Mouse (Mus musculus) heart, embryonic 10.5 days (tissue): ENCODE measurements around the gene Pcgf5. TPM values are rescaled to one million over a fixed set of nuclear protein-coding genes. Genes with fewer than 3 reads are reported as not detected.

ENCODE experiments used
- DNase-seq: peaks from one replicate; pipeline ENCODE4 v3.0.0-alpha.2; 2017; ENCODE audit warnings: low spot score
- H3K27ac ChIP-seq: fragments of 300-500 bp; sonication (generic); 2 replicates; pipeline ENCODE4 v1.5.1; 2016; ENCODE audit warnings: mild to moderate bottlenecking
- H3K27me3 ChIP-seq: fragments of 300-500 bp; sonication (generic); 2 replicates; pipeline ENCODE4 v1.6.1; 2016; ENCODE audit warnings: mild to moderate bottlenecking; ENCODE audit not compliant: poor library complexity, insufficient read depth, severe bottlenecking
- H3K36me3 ChIP-seq: fragments of 300-500 bp; sonication (generic); 2 replicates; pipeline ENCODE4 v1.6.1; 2016; ENCODE audit warnings: mild to moderate bottlenecking, moderate library complexity
- H3K4me1 ChIP-seq: fragments of 300-500 bp; sonication (generic); 2 replicates; pipeline ENCODE4 v1.6.1; 2016; ENCODE audit warnings: mild to moderate bottlenecking
- H3K4me3 ChIP-seq: fragments of 300-500 bp; sonication (generic); 2 replicates; pipeline ENCODE4 v1.5.1; 2016; ENCODE audit warnings: mild to moderate bottlenecking, moderate library complexity
- H3K9me3 ChIP-seq: fragments of 300-500 bp; sonication (generic); 2 replicates; pipeline ENCODE4 v1.6.1; 2016; ENCODE audit warnings: mild to moderate bottlenecking, moderate library complexity
- WGBS: fragments of 180-500 bp; shearing (Covaris S2); methylation state at CpG from one replicate; pipeline ENCODE4 v1.1.7; 2016; 5-methylcytosine and 5-hydroxymethylcytosine counted together
- polyA plus RNA-seq: library from polyadenylated mRNA; unstranded; fragments of >200 nt; fragmentation: Nextera tagmentation; extraction: Ambion mirVana; gene quantifications from 2 replicates; pipeline ENCODE4 v1.2.1, GENCODE M21; 2016

Pcgf5 gene
- polyA plus RNA-seq, 1 experiment from 2014 or later, result 38.6 TPM

DNA sequence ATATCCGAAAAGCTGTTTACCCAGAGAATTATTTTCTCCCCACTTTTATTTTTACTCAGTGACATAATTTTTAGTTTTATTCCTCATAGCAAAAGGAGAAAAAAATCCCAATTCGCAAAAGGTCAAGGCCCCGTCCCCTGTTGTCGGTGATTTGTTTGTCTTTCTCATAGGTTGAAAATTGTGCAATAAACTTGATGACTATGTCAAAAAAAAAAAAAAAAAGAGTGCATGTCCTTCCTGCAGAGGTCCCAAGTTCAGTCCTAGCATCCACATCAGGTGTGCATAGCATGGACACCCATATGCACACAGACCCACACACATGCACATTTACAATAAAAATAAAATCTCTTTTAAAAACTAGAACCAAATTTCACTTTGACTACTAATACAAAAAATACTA lies 105.3 kb downstream of the Pcgf5 start:
- Histone ChIP-seq H3K36me3 (peaks cover 15% of the 10 kb centered on the region; the same call in 1 of the 2 replicates), H3K27me3 (no peaks in the 10 kb centered on the region), H3K9me3 (no peaks in the 10 kb centered on the region), H3K27ac (no peak overlapping the region), H3K4me1 (peaks cover 5% of the 10 kb centered on the region), H3K4me3 (no peak overlapping the region)
- WGBS, result 90% methylated on average over 4 of the region's 4 CpGs
- DNase-seq, result no peak

DNA sequence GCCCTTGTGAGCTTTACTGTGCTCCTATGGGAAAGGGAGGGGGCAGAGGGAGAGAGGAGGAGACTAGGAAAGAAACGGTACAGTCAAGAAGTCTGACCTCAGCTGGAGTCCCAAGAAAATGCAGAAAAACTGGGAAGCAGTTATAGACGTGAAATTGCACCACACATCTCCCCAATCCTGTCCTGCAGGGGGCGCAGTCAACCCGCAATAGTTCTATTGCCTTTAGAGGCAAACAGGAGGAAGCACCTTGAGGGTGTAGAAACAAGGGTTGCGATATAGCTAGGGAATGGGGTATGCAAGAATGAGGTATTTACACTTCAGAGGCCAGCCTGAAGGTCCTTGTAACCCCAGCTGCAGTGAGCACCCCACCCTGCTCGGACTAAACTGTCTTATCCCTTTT lies 122.0 kb downstream of the Pcgf5 start:
- no peaks in the 10 kb centered on the region for H3K9me3 ChIP-seq
- no peaks in the 10 kb centered on the region for H3K4me1 ChIP-seq
- no peaks in the 10 kb centered on the region for H3K27me3 ChIP-seq
- H3K36me3 ChIP-seq, result no peaks in the 10 kb centered on the region
- H3K27ac ChIP-seq, result no peak overlapping the region
- peak; percentile 82 for DNase-seq
- 17% methylated on average over 6 of the region's 6 CpGs for WGBS
- H3K4me3 ChIP-seq, result no peak overlapping the region

DNA sequence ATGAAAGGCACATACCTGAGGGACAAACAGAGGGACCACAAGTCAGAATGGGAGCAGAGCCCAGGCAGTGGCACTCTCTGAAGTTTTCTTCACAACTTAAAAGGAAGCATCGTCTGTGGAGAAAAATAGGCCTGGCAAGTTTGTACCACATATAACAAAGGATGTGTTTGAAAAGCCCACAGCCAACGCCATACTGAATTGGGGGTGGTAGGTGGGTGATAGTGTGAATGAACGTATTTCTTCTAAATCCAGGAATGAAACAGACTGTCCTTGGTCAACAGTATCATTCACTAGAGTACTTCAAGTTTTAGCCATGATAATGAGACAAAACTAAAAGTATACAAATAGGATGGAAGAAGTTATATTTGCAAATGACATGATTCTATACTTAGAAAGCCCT lies 123.2 kb downstream of the Pcgf5 start:
- no peak for DNase-seq
- H3K4me1 ChIP-seq, result no peaks in the 10 kb centered on the region
- H3K9me3 ChIP-seq, result no peaks in the 10 kb centered on the region
- no peaks in the 10 kb centered on the region for H3K36me3 ChIP-seq
- WGBS, result 87% methylated on average over 3 of the region's 3 CpGs
- no peak overlapping the region for H3K27ac ChIP-seq
- H3K27me3 ChIP-seq, result no peaks in the 10 kb centered on the region
- H3K4me3 ChIP-seq, result no peak overlapping the region

DNA sequence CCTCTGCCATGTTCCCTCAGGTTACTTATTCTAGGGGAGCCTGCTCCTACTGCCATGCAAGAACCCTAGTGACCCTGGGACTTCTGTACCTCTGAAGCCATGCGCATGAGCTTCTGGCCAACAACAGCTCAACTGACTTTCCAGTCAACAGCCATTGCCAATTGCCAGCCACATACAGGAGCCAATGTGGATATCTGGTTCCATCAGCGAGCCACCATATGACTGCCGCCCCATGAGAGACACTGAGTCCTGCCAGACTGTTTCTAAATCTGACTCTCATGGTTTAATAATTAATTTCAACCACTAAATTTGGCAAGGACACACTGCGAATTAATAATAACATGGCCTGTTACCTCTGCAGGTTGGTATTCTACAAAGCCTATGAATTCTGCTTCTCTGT lies 128.5 kb downstream of the Pcgf5 start:
- Histone ChIP-seq H3K4me1 (peaks cover 5% of the 10 kb centered on the region), H3K27me3 (no peaks in the 10 kb centered on the region), H3K36me3 (no peaks in the 10 kb centered on the region), H3K4me3 (no peak overlapping the region), H3K9me3 (no peaks in the 10 kb centered on the region), H3K27ac (no peak overlapping the region)
- WGBS, result 94% methylated on average over 4 of the region's 4 CpGs
- no peak for DNase-seq

DNA sequence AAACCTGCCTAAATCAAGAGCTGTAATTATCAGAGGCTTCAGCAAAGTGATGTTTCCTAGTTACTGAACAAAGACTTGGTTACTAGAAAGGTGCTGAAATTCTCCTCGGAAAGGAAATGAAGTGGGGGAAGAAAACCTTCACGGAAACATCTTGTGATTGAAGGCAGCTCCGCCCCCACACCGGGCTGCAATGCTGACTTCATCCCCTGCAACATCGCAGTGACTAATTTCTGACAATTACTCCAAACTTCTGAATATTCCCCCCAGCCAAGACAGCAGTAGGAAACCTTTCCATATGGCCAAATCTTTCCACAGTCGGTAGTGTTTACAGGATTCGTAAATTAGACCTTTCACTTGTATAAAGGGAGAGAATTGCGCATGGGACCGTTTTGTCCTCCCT lies 129.0 kb downstream of the Pcgf5 start:
- no peak overlapping the region; the same call in 1 of the 2 replicates for H3K4me3 ChIP-seq
- peaks cover 5% of the 10 kb centered on the region for H3K4me1 ChIP-seq
- no peaks in the 10 kb centered on the region for H3K36me3 ChIP-seq
- no peaks in the 10 kb centered on the region for H3K27me3 ChIP-seq
- no peaks in the 10 kb centered on the region for H3K9me3 ChIP-seq
- whole genome bisulfite sequencing, result 49% methylated on average over 9 of the region's 9 CpGs
- H3K27ac ChIP-seq, result peak overlapping the region; percentile 36; the same call in 1 of the 2 replicates
- no peak for DNase-seq

DNA sequence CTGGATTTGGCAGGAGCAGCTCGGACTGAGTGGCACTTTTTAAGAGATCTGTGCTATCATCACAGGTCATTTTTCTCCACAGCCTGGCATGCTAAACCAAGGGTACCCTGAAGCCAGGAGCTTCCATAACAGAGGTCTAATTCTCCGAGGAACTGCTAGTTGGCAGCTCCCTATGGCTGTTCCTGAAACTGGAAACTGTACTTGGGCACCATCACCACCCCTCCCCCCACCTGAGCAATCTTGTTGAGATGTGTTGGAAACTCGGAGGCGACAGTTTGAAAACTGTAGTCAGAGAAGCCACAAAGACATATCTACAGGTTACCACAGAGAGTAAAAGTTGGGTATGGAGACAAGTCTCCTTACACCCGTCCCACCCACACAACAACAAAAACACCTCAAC lies 129.6 kb downstream of the Pcgf5 start:
- Histone ChIP-seq H3K9me3 (no peaks in the 10 kb centered on the region), H3K4me1 (peaks cover 5% of the 10 kb centered on the region), H3K27ac (peak overlapping the region; percentile 36; the same call in 1 of the 2 replicates), H3K4me3 (no peak overlapping the region; the same call in 1 of the 2 replicates), H3K36me3 (no peaks in the 10 kb centered on the region), H3K27me3 (no peaks in the 10 kb centered on the region)
- WGBS, result 46% methylated on average over 5 of the region's 5 CpGs
- no peak for DNase-seq

DNA sequence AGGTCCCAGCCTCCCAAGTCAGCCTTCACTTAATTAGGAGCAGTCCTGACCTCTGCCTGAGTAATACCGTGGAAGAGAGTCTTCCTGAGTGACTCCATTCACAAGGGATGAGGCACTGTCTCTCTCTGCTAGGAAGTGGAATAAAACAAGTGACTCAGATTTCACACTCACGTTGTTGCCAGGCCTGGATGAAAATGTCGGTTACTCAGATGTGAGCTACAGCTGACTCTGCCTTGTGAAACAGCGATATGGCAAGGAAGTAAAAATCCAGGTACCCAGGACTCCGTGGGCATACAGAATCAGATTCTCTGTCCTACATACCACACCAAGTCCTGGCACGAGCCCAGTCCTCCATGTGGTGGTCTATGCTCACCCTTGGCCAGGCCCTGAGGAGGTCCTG lies 142.8 kb downstream of the Pcgf5 start:
- H3K9me3 ChIP-seq, result 0 out of 2 replicates have a peak, but pooled peaks cover 4% of the 10 kb centered on the region
- H3K4me3 ChIP-seq, result no peak overlapping the region
- no peak overlapping the region for H3K27ac ChIP-seq
- H3K4me1 ChIP-seq, result no peaks in the 10 kb centered on the region
- DNase-seq, result no peak
- H3K27me3 ChIP-seq, result no peaks in the 10 kb centered on the region
- H3K36me3 ChIP-seq, result no peaks in the 10 kb centered on the region
- WGBS, result 72% methylated on average over 6 of the region's 6 CpGs

- Histone ChIP-seq H3K4me1 (no peaks in the 10 kb centered on the region), H3K27me3 (no peaks in the 10 kb centered on the region), H3K4me3 (no peak overlapping the region), H3K27ac (no peak overlapping the region), H3K9me3 (no peaks in the 10 kb centered on the region), H3K36me3 (no peaks in the 10 kb centered on the region)
- 56% methylated on average over 3 of the region's 3 CpGs for WGBS
- no peak for DNase-seq
Observed at GRCm38 (mm10) chr19:36495555-36495954, 147.4 kb downstream of the Pcgf5 start.

- H3K9me3 ChIP-seq, result no peaks in the 10 kb centered on the region
- H3K4me3 ChIP-seq, result no peak overlapping the region
- H3K36me3 ChIP-seq, result no peaks in the 10 kb centered on the region
- H3K27ac ChIP-seq, result no peak overlapping the region
- WGBS, result 82% methylated on average over 4 of the region's 4 CpGs
- H3K4me1 ChIP-seq, result no peaks in the 10 kb centered on the region
- no peak for DNase-seq
- no peaks in the 10 kb centered on the region for H3K27me3 ChIP-seq
Observed at GRCm38 (mm10) chr19:36496532-36496931, 148.4 kb downstream of the Pcgf5 start.

DNA sequence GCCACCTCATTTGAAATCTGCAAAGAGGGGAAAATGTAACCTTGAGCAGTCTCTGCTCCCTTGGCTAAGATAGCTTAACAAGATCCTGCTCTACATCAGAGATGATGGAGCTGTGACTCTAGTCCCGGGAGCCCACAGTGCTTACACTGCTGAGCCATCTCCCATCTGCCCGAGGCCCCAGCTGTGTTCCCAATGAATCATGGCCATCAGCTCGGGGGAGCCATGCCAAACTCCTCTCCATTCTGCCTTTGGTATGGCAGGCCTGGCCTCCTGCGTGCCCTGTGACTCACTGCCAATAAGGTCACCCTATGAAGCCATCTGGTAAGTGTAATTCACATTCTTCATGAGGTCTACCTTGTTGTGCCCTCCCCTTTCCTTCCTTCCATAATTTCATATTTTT lies 149.0 kb downstream of the Pcgf5 start:
- Histone ChIP-seq H3K27ac (no peak overlapping the region), H3K27me3 (no peaks in the 10 kb centered on the region), H3K9me3 (no peaks in the 10 kb centered on the region), H3K4me3 (no peak overlapping the region), H3K4me1 (no peaks in the 10 kb centered on the region), H3K36me3 (no peaks in the 10 kb centered on the region)
- DNase-seq, result no peak
- WGBS, result 69% methylated on average over 4 of the region's 4 CpGs

DNA sequence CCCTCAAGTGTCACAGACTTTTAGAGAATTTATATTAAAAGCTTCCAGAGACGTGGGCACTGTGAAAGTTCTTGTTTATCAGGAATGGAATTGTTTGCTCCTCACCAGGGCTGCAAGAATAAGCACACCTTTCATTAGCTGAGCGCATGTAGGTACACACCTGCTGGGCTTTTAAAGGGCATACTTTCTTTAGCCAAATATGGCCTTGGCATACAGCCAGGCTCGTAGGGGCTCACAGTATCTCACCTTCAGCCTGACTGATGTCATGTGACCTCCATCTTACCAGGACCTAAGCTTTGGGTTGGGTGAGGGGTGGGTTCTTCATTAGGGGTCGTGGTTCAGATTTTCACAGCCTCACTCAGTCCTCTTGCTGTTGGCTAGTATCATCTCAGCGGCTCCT lies 149.6 kb downstream of the Pcgf5 start:
- H3K27ac ChIP-seq, result no peak overlapping the region
- H3K36me3 ChIP-seq, result no peaks in the 10 kb centered on the region
- H3K9me3 ChIP-seq, result no peaks in the 10 kb centered on the region
- 71% methylated on average over 5 of the region's 5 CpGs for WGBS
- no peaks in the 10 kb centered on the region for H3K4me1 ChIP-seq
- no peak overlapping the region for H3K4me3 ChIP-seq
- no peaks in the 10 kb centered on the region for H3K27me3 ChIP-seq
- DNase-seq, result no peak

- Histone ChIP-seq H3K4me3 (no peak overlapping the region), H3K27me3 (no peaks in the 10 kb centered on the region), H3K27ac (no peak overlapping the region), H3K36me3 (no peaks in the 10 kb centered on the region), H3K4me1 (0 out of 2 replicates have a peak, but pooled peaks cover 2% of the 10 kb centered on the region), H3K9me3 (no peaks in the 10 kb centered on the region)
- DNase-seq, result no peak
- 78% methylated on average over 2 of the region's 2 CpGs for WGBS
Observed at GRCm38 (mm10) chr19:36504716-36505115, 156.6 kb downstream of the Pcgf5 start.
